Mouse (Mus musculus): ENCODE measurements at regions not wholly inside any gene's neighbourhood (a gene's known extent, or its start where the extent isn't known, plus 50 kb on each side); places are given as distances from the start of the nearest gene placed in this dataset.

GRCm38 (mm10) chr1:73116526-73116925 is 100.8 kb upstream of the Tnp1 start:
- no peak for DNase-seq (ENCODE audit: low read depth)

- DNase-seq (ENCODE audit: low read depth) = no peak
Measured at GRCm38 (mm10) chr1:73115854-73116253, 100.1 kb upstream of the Tnp1 start.

GRCm38 (mm10) chr1:73113137-73113536 is 97.4 kb upstream of the Tnp1 start:
- DNase-seq (ENCODE audit: low read depth) = no peak

- no peak for DNase-seq (ENCODE audit: low read depth)
Measured at GRCm38 (mm10) chr1:73112711-73113110, 97.0 kb upstream of the Tnp1 start.

DNA sequence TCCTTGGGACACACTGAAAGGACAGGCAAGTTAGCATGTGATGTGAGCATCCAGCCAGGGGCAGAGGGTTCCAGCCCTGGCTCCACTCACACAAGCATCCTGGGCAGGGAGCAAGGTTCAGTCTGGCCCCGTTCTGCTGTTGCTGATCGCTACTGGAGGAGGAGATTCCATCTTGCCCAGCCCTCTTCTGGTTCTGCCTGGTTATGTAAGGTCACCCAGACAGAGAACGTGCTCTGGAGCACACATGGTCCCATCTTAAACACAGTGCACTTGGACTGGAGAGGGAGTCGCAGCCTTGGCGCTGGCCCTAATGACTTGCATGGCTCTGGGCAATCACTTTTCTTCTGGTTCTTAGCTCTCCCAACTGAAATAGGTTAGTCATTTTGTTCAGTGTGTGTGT is 96.2 kb upstream of the Tnp1 start:
- DNase-seq (ENCODE audit: low read depth) = no peak

- no peak for DNase-seq (ENCODE audit: low read depth)
Measured at GRCm38 (mm10) chr1:73105856-73106463, 90.3 kb upstream of the Tnp1 start.

- DNase-seq (ENCODE audit: low read depth) = no peak
Measured at GRCm38 (mm10) chr1:73097645-73098440, 82.1 kb upstream of the Tnp1 start.

DNA sequence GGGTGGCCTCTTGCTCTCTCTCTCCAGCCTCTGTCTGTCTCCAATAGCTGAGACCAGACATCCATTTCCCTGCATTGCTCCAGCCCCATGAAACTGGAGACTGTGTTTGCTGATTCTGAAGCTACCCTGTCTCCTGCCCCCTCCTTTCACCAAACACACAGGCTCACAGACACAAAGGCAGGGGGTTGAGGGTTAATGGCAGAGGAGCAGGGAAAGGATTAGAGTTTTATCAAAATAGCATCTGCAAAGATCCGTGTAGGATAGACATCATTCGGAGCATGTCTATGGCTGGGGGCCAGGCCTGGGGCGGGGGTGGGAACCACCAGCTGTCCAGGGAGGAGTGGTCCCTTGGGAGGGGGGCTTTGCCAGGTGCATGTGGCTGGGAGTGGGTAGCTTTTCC is 73.9 kb upstream of the Tnp1 start:
- no peak for DNase-seq (ENCODE audit: low read depth)

DNA sequence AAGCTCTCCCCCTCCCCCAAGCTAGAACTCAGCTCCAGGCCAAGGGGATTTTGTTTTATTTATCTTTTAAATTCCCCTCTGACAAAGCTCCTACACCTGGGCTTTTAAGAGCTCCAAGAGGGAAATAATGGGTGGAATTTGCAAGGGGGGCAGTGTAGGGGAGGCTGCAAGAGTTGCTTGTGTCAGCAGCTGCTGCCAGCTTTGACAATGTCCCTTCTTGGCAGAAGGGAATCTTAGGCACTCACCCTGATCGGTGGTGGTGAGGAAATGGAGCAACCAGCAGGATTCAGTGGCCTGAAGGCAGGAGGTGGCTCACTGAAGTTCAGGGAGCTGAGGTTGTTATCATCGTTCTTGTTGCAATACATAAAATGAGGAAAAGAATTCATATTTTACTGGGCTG is 72.8 kb upstream of the Tnp1 start:
- DNase-seq (ENCODE audit: low read depth) = no peak

- DNase-seq (ENCODE audit: low read depth) = no peak
Measured at GRCm38 (mm10) chr1:73084946-73085345, 69.2 kb upstream of the Tnp1 start.

GRCm38 (mm10) chr1:73083396-73083795 is 67.7 kb upstream of the Tnp1 start:
- DNase-seq (ENCODE audit: low read depth) = no peak

DNA sequence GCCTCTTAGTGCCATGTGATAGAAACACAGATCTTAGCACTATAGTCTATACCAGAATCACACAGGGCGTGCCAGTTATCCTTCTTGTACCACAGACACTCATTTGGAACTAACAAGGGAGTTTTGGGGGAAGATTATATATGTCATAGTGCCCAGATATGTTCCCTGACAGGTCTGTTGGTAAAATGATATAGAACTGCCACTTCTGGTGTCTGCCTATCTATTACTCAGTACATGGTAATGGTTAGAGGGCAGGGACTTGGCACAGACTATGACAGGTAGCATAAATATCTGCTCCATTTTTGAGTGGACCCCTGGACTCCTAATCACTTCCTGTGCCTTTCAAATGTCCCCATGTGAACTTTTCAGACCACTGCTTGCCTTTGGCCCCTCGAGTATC is 63.8 kb upstream of the Tnp1 start:
- DNase-seq (ENCODE audit: low read depth) = no peak

GRCm38 (mm10) chr1:73077156-73077555 is 61.4 kb upstream of the Tnp1 start:
- no peak for DNase-seq (ENCODE audit: low read depth)

- DNase-seq (ENCODE audit: low read depth) = no peak
Measured at GRCm38 (mm10) chr1:73075699-73076373, 60.1 kb upstream of the Tnp1 start.

- DNase-seq (ENCODE audit: low read depth) = no peak
Measured at GRCm38 (mm10) chr1:73075159-73075558, 59.5 kb upstream of the Tnp1 start.

DNA sequence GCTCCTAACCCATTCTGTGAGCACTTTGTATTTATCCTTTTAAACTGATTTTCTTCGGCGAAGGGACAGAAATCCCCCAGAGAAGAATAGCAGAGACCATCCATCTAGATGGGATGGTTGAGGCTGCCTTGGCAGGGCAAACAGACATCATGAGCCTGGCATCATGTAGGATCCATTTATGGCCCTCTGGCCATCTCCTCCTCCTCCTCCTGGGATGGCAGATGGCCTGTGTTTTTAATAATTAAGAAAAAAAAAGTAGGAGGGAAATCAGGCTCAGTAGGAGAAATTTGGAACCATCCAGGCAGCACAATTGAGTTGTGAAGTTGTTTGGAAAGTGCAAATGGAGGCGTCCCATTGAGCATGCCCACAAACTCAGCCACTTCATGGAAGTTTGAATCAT is 58.8 kb upstream of the Tnp1 start:
- no peak for DNase-seq (ENCODE audit: low read depth)

DNA sequence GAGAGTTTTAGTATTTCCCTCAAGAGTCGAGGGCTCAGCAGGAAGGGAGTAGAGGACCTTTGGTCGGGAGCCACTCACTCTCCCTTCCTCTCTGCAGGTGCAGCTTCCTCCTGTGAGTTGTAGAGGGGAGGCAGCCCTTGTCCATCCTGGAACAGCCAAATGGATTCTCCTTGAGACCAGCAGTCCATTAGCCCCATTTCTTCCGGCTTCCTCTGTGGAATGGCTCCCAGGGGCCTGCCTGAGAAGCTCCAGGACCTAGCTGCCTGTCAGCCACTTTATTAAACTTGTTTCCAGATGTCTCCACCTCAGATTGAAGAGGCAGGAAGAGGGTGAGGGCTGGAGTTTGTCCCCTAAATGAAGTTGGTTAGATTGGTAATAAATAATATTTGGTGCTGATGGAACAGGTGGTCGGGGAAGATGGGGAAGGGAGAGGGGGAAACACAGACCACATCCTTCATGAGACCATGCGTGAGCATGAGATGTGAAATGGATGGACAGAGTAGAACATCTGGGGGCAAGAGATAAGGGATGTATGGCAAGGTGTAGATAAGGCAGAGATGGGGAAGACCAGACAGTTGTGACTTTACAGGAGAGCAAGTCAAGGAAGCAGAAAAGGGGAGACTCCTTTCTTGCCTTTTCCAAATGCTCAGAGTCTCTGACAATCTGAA is 56.7 kb upstream of the Tnp1 start:
- DNase-seq (ENCODE audit: low read depth) = no peak

DNA sequence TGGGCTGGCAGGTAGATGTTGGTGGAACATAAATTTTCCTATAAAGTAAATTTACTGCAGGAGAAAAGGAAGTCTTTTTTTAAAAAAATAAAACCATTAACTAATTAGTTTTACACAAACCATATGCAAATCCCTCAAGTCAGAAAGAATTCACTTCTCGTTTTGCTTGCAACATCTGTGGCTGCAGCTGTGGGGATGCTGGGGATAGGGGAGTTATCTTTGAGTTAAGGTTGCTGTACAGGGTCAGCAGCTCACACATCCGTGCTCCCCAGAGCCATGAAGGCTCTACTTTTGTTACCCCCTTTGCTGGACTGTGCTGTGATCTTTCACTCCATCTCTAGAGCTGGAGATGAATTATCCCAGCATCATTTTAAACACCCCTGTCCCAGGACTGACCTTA is 54.4 kb upstream of the Tnp1 start:
- no peak for DNase-seq (ENCODE audit: low read depth)

All from NIH3T3 (cell line).